8 mouse cellular contexts compared by ENCODE assay signal in genomic region chr9:63757865-63758440, GRCm38 (mm10). TPM values are rescaled to one million over a fixed set of nuclear protein-coding genes. Genes with fewer than 3 reads are reported as not detected.
DNase-seq lines count a peak whose midpoint lies in the region; ATAC-seq and TF ChIP-seq lines count a peak whose summit lies in the region.

TSS of gene Smad3 (minus strand) at chr9:63757994.

- H3K79me2 ChIP-seq in heart, adult 2 months (replicated peaks; ENCODE audit: control insufficient read depth, insufficient read depth, low read length) = no peaks in the 10 kb centered on the region

- ATAC-seq in embryonic facial prominence, embryonic 14.5 days (ENCODE audit: low read depth) = peak; percentile 96
- peak; percentile 92 for ATAC-seq in limb, embryonic 14.5 days (ENCODE audit: low FRiP score, low read depth)
- peak; percentile 88 for ATAC-seq in midbrain, embryonic 16.5 days

- TF ChIP-seq CTCF in bone marrow, adult 2 months (IDR thresholded peaks at IDR 0.05; ENCODE audit: control insufficient read depth, insufficient read depth, low read length) = no peak
- no peak for TF ChIP-seq CTCF in heart, adult 2 months (IDR thresholded peaks at IDR 0.05)
- no peak for TF ChIP-seq CTCF in spleen, adult 2 months (IDR thresholded peaks at IDR 0.05; ENCODE audit: extremely low read depth, insufficient read depth, insufficient read length, insufficient replicate concordance)

- intact Hi-C loops in heart, adult 2 months (cut with DNase I) = loop anchor here (2.0 to 5.0 kb wide), 5 partner anchors 31 to 156 kb away; partner anchors contain the start of genes Aagab and Iqch

- peak within 1 kb of the TSS; percentile 87 for H3K9ac ChIP-seq in embryonic facial prominence, embryonic 14.5 days (ENCODE audit: low read depth, low read length)
- peak within 1 kb of the TSS; percentile 89 for H3K9ac ChIP-seq in heart, adult 2 months (ENCODE audit: low read depth, low read length)
- H3K9ac ChIP-seq in limb, embryonic 14.5 days (ENCODE audit: low read depth, low read length, severe bottlenecking) = peak within 1 kb of the TSS; percentile 94
- H3K9ac ChIP-seq in midbrain, embryonic 16.5 days (ENCODE audit: low read depth, low read length) = peak within 1 kb of the TSS; percentile 69

- peak; percentile 81 for DNase-seq in A20 (ENCODE audit: low read depth, low spot score)
- peak; percentile 98 for DNase-seq in embryonic facial prominence, embryonic 14.5 days (ENCODE audit: low spot score)
- peak; percentile 95 to 97 for DNase-seq in heart, adult 2 months
- peak; percentile 96 to 98 for DNase-seq in kidney, adult 8-10 months
- DNase-seq in limb, embryonic 14.5 days (ENCODE audit: low spot score) = peak; percentile 95
- DNase-seq in spleen, adult 2 months (ENCODE audit: low read depth in 1 of 2, low spot score in 2 of 2) = peak; percentile 55 to 86

- peaks cover 4% of the 10 kb centered on the region for H3K4me1 ChIP-seq in bone marrow, adult 2 months (ENCODE audit: control insufficient read depth, insufficient read depth, low read length)
- peaks cover 40% of the 10 kb centered on the region for H3K4me1 ChIP-seq in embryonic facial prominence, embryonic 14.5 days (ENCODE audit: control insufficient read depth, insufficient read depth, low read length)
- H3K4me1 ChIP-seq in heart, adult 2 months (ENCODE audit: control insufficient read depth, insufficient read depth, low read length) = peaks cover 2% of the 10 kb centered on the region
- peaks cover 36% of the 10 kb centered on the region for H3K4me1 ChIP-seq in limb, embryonic 14.5 days (ENCODE audit: control insufficient read depth, insufficient read depth, low read length)
- H3K4me1 ChIP-seq in midbrain, embryonic 16.5 days (ENCODE audit: control insufficient read depth, insufficient read depth, low read length) = peaks cover 31% of the 10 kb centered on the region
- H3K4me1 ChIP-seq in spleen, adult 2 months (ENCODE audit: control insufficient read depth, insufficient read depth, insufficient read length) = peaks cover 12% of the 10 kb centered on the region; the same call in 1 of the 2 replicates

- no peaks in the 10 kb centered on the region for H3K36me3 ChIP-seq in embryonic facial prominence, embryonic 14.5 days (ENCODE audit: control insufficient read depth, insufficient read depth, low read length)
- no peaks in the 10 kb centered on the region for H3K36me3 ChIP-seq in heart, adult 2 months (ENCODE audit: control insufficient read depth, insufficient read depth, low read length)
- peaks cover 4% of the 10 kb centered on the region; the same call in 1 of the 2 replicates for H3K36me3 ChIP-seq in limb, embryonic 14.5 days (ENCODE audit: control insufficient read depth, insufficient read depth, low read length)
- no peaks in the 10 kb centered on the region for H3K36me3 ChIP-seq in midbrain, embryonic 16.5 days (ENCODE audit: control insufficient read depth, insufficient read depth, low read length)
- no peaks in the 10 kb centered on the region for H3K36me3 ChIP-seq in spleen, adult 2 months (ENCODE audit: control insufficient read depth, insufficient read depth, low read length)

- TF ChIP-seq POLR2A in bone marrow, adult 2 months (IDR thresholded peaks at IDR 0.05; ENCODE audit: borderline replicate concordance, control insufficient read depth, low read depth, low read length) = peak; percentile 75; the same call in 1 of the 2 replicates
- TF ChIP-seq POLR2A in heart, adult 2 months (IDR thresholded peaks at IDR 0.05; ENCODE audit: insufficient read depth, low read depth, low read length) = peak; percentile 67
- TF ChIP-seq POLR2A in limb, embryonic 14.5 days (IDR thresholded peaks at IDR 0.05; ENCODE audit: borderline replicate concordance, extremely low read depth, insufficient read depth, insufficient read length) = peak; percentile 78; the same call in 1 of the 2 replicates
- peak; percentile 64 for TF ChIP-seq POLR2A in spleen, adult 2 months (IDR thresholded peaks at IDR 0.05; ENCODE audit: low read depth, low read length)

- 0 out of 2 replicates have a peak, but pooled peaks have one; percentile 57 for TF ChIP-seq EP300 in heart, adult 2 months (IDR thresholded peaks at IDR 0.05; ENCODE audit: insufficient read depth, low read depth, low read length)

- peak within 1 kb of the TSS; percentile 68 for H3K27ac ChIP-seq in bone marrow, adult 2 months (ENCODE audit: control insufficient read depth, insufficient read depth, low read depth, low read length, poor library complexity)
- peak within 1 kb of the TSS; percentile 96 for H3K27ac ChIP-seq in embryonic facial prominence, embryonic 14.5 days (replicated peaks; ENCODE audit: low read depth, low read length)
- H3K27ac ChIP-seq in heart, adult 2 months = peak within 1 kb of the TSS; percentile 82
- H3K27ac ChIP-seq in limb, embryonic 14.5 days (replicated peaks; ENCODE audit: low read depth, low read length) = peak within 1 kb of the TSS; percentile 97
- H3K27ac ChIP-seq in midbrain, embryonic 16.5 days (ENCODE audit: low read length) = peak within 1 kb of the TSS; percentile 62
- peak within 1 kb of the TSS; percentile 89 for H3K27ac ChIP-seq in spleen, adult 2 months (ENCODE audit: insufficient read depth, low read length)

- H3K9me3 ChIP-seq in embryonic facial prominence, embryonic 14.5 days (ENCODE audit: control insufficient read depth, low read length) = 0 out of 2 replicates have a peak, but pooled peaks cover 4% of the 10 kb centered on the region
- no peaks in the 10 kb centered on the region for H3K9me3 ChIP-seq in limb, embryonic 14.5 days (ENCODE audit: control insufficient read depth, low read length)
- H3K9me3 ChIP-seq in midbrain, embryonic 16.5 days (replicated peaks; ENCODE audit: control insufficient read depth, low read length, poor library complexity, severe bottlenecking) = no peaks in the 10 kb centered on the region

- no peaks in the 10 kb centered on the region for H3K27me3 ChIP-seq in embryonic facial prominence, embryonic 14.5 days (replicated peaks; ENCODE audit: control insufficient read depth, insufficient read depth, low read length)
- no peaks in the 10 kb centered on the region for H3K27me3 ChIP-seq in heart, adult 2 months (ENCODE audit: control insufficient read depth, insufficient read depth, low read length)
- H3K27me3 ChIP-seq in limb, embryonic 14.5 days (ENCODE audit: control insufficient read depth, insufficient read depth, low read length) = no peaks in the 10 kb centered on the region
- H3K27me3 ChIP-seq in midbrain, embryonic 16.5 days (ENCODE audit: control insufficient read depth, insufficient read depth, low read depth, low read length) = peaks cover 4% of the 10 kb centered on the region; the same call in 1 of the 2 replicates
- no peaks in the 10 kb centered on the region for H3K27me3 ChIP-seq in spleen, adult 2 months (ENCODE audit: control insufficient read depth, insufficient read depth, low read length)

- peak within 1 kb of the TSS; percentile 96 for H3K4me3 ChIP-seq in bone marrow, adult 2 months (replicated peaks; ENCODE audit: control insufficient read depth, low read depth, low read length)
- H3K4me3 ChIP-seq in embryonic facial prominence, embryonic 14.5 days (ENCODE audit: low read depth, low read length) = peak within 1 kb of the TSS; percentile 80
- peak within 1 kb of the TSS; percentile 94 for H3K4me3 ChIP-seq in heart, adult 2 months
- peak within 1 kb of the TSS; percentile 87 for H3K4me3 ChIP-seq in limb, embryonic 14.5 days (replicated peaks; ENCODE audit: low read length)
- H3K4me3 ChIP-seq in midbrain, embryonic 16.5 days (ENCODE audit: low read depth, low read length) = peak within 1 kb of the TSS; percentile 68
- peak within 1 kb of the TSS; percentile 74 for H3K4me3 ChIP-seq in spleen, adult 2 months (ENCODE audit: extremely low read depth, insufficient read depth, insufficient read length)

- H3K4me2 ChIP-seq in embryonic facial prominence, embryonic 14.5 days (ENCODE audit: low read depth, low read length) = peak within 1 kb of the TSS; percentile 89
- H3K4me2 ChIP-seq in limb, embryonic 14.5 days (replicated peaks; ENCODE audit: low read depth, low read length, severe bottlenecking) = peak within 1 kb of the TSS; percentile 75
- peak within 1 kb of the TSS; percentile 100 for H3K4me2 ChIP-seq in midbrain, embryonic 16.5 days (ENCODE audit: low read length)

- WGBS in bone marrow, adult 2 months = under 1% methylated on average over 57 of the region's 59 CpGs
- WGBS in embryonic facial prominence, embryonic 14.5 days = 0% methylated on average over 15 of the region's 59 CpGs
- under 1% methylated on average over 59 of the region's 59 CpGs for WGBS in heart, adult 2 months
- under 1% methylated on average over 37 of the region's 59 CpGs for WGBS in limb, embryonic 14.5 days
- under 1% methylated on average over 58 of the region's 59 CpGs for WGBS in midbrain, embryonic 16.5 days
- WGBS in spleen, adult 2 months = 1% methylated on average over 48 of the region's 59 CpGs

RNA-seq across cellular contexts. Expression of gene Smad3, which starts in this region (rescaled TPM):
- polyA plus RNA-seq in bone marrow, adult 2 months (2011; ENCODE audit: insufficient read depth, insufficient read length, low replicate concordance, missing spikeins) = 9.1 and 17.1 TPM in 2 replicates
- polyA plus RNA-seq in embryonic facial prominence, embryonic 14.5 days (2014; fragmentation: Nextera tagmentation; extraction: Ambion mirVana) = 17.0 and 19.3 TPM in 2 replicates
- 10 to 100 TPM; 12.4 to 13.0 TPM for total RNA-seq in heart, adult 2 months (2021)
- 18.4 and 24.0 TPM in 2 replicates for polyA plus RNA-seq in heart, adult 2 months (2012; rRNA removed)
- 50.9 and 72.1 TPM in 2 replicates for polyA plus RNA-seq in limb, embryonic 14.5 days (2012; rRNA removed)
- polyA plus RNA-seq in limb, embryonic 14.5 days (2014; fragmentation: Nextera tagmentation; extraction: Ambion mirVana) = 25.1 and 28.0 TPM in 2 replicates
- polyA plus RNA-seq in midbrain, embryonic 16.5 days (2015; fragmentation: Nextera tagmentation; extraction: Ambion mirVana) = 5.7 and 6.1 TPM in 2 replicates
- 30.2 and 32.2 TPM in 2 replicates for polyA plus RNA-seq in spleen, adult 2 months (2012; rRNA removed)

Comparison
In these comparisons a context has a peak if more than half of its experiments do, and no peak if none do; other contexts are left out.
1. Peak in every context shown above with its lines: DNase-seq, ATAC-seq, H3K4me3 ChIP-seq and H3K27ac ChIP-seq.